Mouse (Mus musculus): ENCODE measurements around the gene Ncln. TPM values are rescaled to one million over a fixed set of nuclear protein-coding genes. Genes with fewer than 3 reads are reported as not detected.

The Ncln gene
- polyA plus RNA-seq, 1 experiment = 40.9 TPM

DNA sequence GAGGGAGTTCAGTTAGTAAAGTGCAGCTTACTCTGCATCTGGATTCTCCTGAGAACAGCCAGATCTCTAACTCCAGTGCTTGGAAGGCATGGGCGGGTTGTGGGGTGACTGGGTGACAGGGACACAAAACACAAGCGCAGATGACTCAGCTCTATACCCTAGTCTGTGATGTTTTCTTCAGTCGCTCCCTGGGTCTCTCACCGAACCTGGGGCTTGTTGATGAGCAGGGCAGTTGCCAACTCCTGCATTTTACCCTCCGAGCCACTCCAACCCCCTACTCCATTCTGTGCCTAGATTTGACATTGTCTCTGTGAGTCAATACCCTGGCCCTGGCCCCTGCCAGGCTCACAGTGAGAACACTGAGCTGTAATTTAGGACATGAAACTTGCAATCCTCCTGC lies 5.7 kb upstream of the Ncln start:
- Histone ChIP-seq H3K4me1 (ENCODE audit: control insufficient read depth, insufficient read depth, low read length) (peaks cover 10% of the 10 kb centered on the region), H3K27ac (ENCODE audit: insufficient read depth, low read depth, low read length) (no peak overlapping the region), H3K4me3 (ENCODE audit: insufficient read depth, low read length) (no peak overlapping the region)
- TF ChIP-seq POLR2A (IDR thresholded peaks at IDR 0.05; ENCODE audit: borderline replicate concordance, low read depth, low read length) = no peak
- no peak for TF ChIP-seq CTCF (IDR thresholded peaks at IDR 0.05; ENCODE audit: low read depth, low read length)

DNA sequence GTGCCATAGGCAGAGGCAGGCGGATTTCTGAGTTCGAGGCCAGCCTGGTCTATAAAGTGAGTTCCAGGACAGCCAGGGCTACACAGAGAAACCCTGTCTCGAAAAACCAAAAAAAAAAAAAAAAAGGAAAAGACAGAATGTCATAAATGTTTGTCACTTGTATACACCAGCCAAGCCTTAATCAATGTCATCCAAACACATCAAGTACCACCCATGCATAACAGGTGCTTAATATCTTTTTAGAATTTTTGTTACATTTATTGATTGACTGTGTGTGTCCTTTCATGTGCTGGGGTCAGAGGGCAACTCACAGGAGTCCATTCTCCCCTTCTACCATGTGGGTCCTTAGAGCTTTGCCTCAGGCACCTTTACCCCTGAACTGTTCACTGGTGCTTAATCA lies 3.8 kb upstream of the Ncln start, which contains the start of gene S1pr4:
Gene S1pr4, minus strand, starts transcription at position 101 of the 400 bp plus-strand sequence.
- H3K27ac ChIP-seq (ENCODE audit: insufficient read depth, low read depth, low read length) = no peak within 1 kb of the TSS
- peaks cover 10% of the 10 kb centered on the region for H3K4me1 ChIP-seq (ENCODE audit: control insufficient read depth, insufficient read depth, low read length)
- H3K4me3 ChIP-seq (ENCODE audit: insufficient read depth, low read length) = no peak within 1 kb of the TSS
- TF ChIP-seq POLR2A (IDR thresholded peaks at IDR 0.05; ENCODE audit: borderline replicate concordance, low read depth, low read length) (no peak), CTCF (IDR thresholded peaks at IDR 0.05; ENCODE audit: low read depth, low read length) (no peak)

- TF ChIP-seq CTCF (IDR thresholded peaks at IDR 0.05; ENCODE audit: low read depth, low read length) (no peak), POLR2A (IDR thresholded peaks at IDR 0.05; ENCODE audit: borderline replicate concordance, low read depth, low read length) (no peak)
Observed at GRCm38 (mm10) chr10:81499250-81499901, 3.2 kb upstream of the Ncln start.

GRCm38 (mm10) chr10:81498316-81499249 lies 2.4 kb upstream of the Ncln start:
- Histone ChIP-seq H3K4me3 (ENCODE audit: insufficient read depth, low read length) (no peak overlapping the region), H3K4me1 (ENCODE audit: control insufficient read depth, insufficient read depth, low read length) (peaks cover 16% of the 10 kb centered on the region), H3K27ac (ENCODE audit: insufficient read depth, low read depth, low read length) (no peak overlapping the region)
- TF ChIP-seq POLR2A (IDR thresholded peaks at IDR 0.05; ENCODE audit: borderline replicate concordance, low read depth, low read length) (no peak), CTCF (IDR thresholded peaks at IDR 0.05; ENCODE audit: low read depth, low read length) (no peak)

More at GRCm38 (mm10) chr10:81499250-81499901, 3.2 kb upstream of the Ncln start:
- Histone ChIP-seq H3K4me3 (ENCODE audit: insufficient read depth, low read length) (no peak overlapping the region), H3K4me1 (ENCODE audit: control insufficient read depth, insufficient read depth, low read length) (peaks cover 13% of the 10 kb centered on the region), H3K27ac (ENCODE audit: insufficient read depth, low read depth, low read length) (no peak overlapping the region)

- H3K4me3 ChIP-seq (ENCODE audit: insufficient read depth, low read length) = peak overlapping the region; percentile 29
- TF ChIP-seq POLR2A (IDR thresholded peaks at IDR 0.05; ENCODE audit: borderline replicate concordance, low read depth, low read length) (no peak), CTCF (IDR thresholded peaks at IDR 0.05; ENCODE audit: low read depth, low read length) (no peak)
- no peak overlapping the region; the same call in 1 of the 2 replicates for H3K27ac ChIP-seq (ENCODE audit: insufficient read depth, low read depth, low read length)
- peaks cover 16% of the 10 kb centered on the region for H3K4me1 ChIP-seq (ENCODE audit: control insufficient read depth, insufficient read depth, low read length)
Observed at GRCm38 (mm10) chr10:81497401-81498270, 1.4 kb upstream of the Ncln start.

GRCm38 (mm10) chr10:81496969-81497368 lies 777 bp upstream of the Ncln start:
- peaks cover 16% of the 10 kb centered on the region for H3K4me1 ChIP-seq (ENCODE audit: control insufficient read depth, insufficient read depth, low read length)
- no peak overlapping the region for H3K27ac ChIP-seq (ENCODE audit: insufficient read depth, low read depth, low read length)
- TF ChIP-seq POLR2A (IDR thresholded peaks at IDR 0.05; ENCODE audit: borderline replicate concordance, low read depth, low read length) (no peak), CTCF (IDR thresholded peaks at IDR 0.05; ENCODE audit: low read depth, low read length) (no peak)
- peak overlapping the region; percentile 81 for H3K4me3 ChIP-seq (ENCODE audit: insufficient read depth, low read length)

DNA sequence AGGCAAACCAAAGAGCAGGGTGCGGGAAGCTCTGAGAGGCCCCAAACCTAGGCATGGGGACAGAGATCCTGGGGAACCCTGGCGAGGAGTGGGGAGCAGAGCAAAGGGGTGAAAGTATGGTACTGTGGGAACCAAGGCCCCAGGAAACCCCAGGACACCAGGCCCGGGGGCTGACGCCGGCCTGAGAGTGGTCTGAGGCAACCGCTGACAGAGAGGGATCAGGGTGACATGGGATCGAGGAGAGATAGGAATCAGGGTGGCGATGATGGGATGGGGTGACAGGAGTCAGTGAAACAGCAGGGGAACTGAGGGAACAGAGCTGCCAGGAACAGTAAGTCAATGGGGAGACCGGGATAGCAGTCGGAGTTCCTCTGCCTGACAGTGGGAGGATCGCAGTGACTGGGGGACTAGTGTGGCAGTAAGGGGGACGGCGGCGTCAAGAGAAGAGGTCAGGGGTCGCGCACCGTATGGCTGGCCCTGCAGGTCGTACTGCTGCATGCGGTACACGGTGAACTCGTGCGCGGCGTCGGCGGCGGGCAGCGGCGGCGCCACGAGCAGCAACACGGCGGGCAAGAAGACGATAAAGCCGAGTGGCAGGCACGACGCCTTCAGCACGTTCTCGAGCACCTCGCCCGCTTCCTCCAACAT lies 452 bp downstream of the Ncln start:
- Histone ChIP-seq H3K4me1 (ENCODE audit: control insufficient read depth, insufficient read depth, low read length) (peaks cover 16% of the 10 kb centered on the region), H3K27ac (ENCODE audit: insufficient read depth, low read depth, low read length) (peak overlapping the region; percentile 43), H3K4me3 (ENCODE audit: insufficient read depth, low read length) (peak overlapping the region; percentile 94)
- no peak for TF ChIP-seq CTCF (IDR thresholded peaks at IDR 0.05; ENCODE audit: low read depth, low read length)
- no peak for TF ChIP-seq POLR2A (IDR thresholded peaks at IDR 0.05; ENCODE audit: borderline replicate concordance, low read depth, low read length)

- no peak overlapping the region for H3K27ac ChIP-seq (ENCODE audit: insufficient read depth, low read depth, low read length)
- H3K4me3 ChIP-seq (ENCODE audit: insufficient read depth, low read length) = peak overlapping the region; percentile 94
- no peak for TF ChIP-seq CTCF (IDR thresholded peaks at IDR 0.05; ENCODE audit: low read depth, low read length)
- peaks cover 16% of the 10 kb centered on the region for H3K4me1 ChIP-seq (ENCODE audit: control insufficient read depth, insufficient read depth, low read length)
Observed at GRCm38 (mm10) chr10:81495151-81495550, 1.0 kb downstream of the Ncln start.

Data from bone marrow macrophage, adult 2 months (primary cell).